Mouse (Mus musculus): ENCODE measurements around the gene Map3k4. TPM values are rescaled to one million over a fixed set of nuclear protein-coding genes. Genes with fewer than 3 reads are reported as not detected.
A peak's percentile ranks its signal among the peaks of the same experiment; 100 is the strongest.

Map3k4 gene
- polyA plus RNA-seq, 1 experiment from 2014 or later: 33.8 TPM

DNA sequence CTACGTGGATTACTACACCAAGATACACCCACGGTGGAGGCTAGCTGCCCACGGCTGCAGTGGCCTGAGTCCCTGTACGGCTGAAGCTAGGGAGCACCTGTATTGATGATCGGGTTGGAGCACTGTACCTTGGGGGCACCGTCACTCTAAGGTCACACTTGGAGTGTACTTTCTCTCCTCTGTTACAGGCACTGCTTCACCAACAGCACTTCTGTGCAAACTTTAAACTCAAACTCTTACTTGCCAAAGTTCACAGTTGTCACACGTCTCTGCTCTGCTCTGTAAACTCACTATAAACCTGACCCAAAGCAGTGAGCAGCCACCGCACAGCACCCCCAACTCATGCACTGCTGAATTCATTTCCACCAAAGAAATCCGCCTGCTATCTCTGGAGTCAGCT lies 9.1 kb downstream of the Map3k4 start:
- Histone ChIP-seq H3K9me3 (ENCODE audit: control insufficient read depth, low read length) (no peaks in the 10 kb centered on the region), H3K4me3 (ENCODE audit: low read length) (no peak overlapping the region), H3K4me2 (ENCODE audit: low read depth, low read length) (no peak overlapping the region), H3K9ac (ENCODE audit: low read length) (no peak overlapping the region), H3K4me1 (replicated peaks; ENCODE audit: control insufficient read depth, insufficient read depth, low read length) (peaks cover 2% of the 10 kb centered on the region), H3K36me3 (ENCODE audit: control insufficient read depth, insufficient read depth, low read length) (no peaks in the 10 kb centered on the region), H3K27ac (ENCODE audit: low read length) (no peak overlapping the region), H3K27me3 (ENCODE audit: control insufficient read depth, insufficient read depth, low read depth, low read length) (no peaks in the 10 kb centered on the region)
- no peak for ATAC-seq (ENCODE audit: low read depth)
- 83% methylated on average over 9 of the region's 9 CpGs for WGBS

DNA sequence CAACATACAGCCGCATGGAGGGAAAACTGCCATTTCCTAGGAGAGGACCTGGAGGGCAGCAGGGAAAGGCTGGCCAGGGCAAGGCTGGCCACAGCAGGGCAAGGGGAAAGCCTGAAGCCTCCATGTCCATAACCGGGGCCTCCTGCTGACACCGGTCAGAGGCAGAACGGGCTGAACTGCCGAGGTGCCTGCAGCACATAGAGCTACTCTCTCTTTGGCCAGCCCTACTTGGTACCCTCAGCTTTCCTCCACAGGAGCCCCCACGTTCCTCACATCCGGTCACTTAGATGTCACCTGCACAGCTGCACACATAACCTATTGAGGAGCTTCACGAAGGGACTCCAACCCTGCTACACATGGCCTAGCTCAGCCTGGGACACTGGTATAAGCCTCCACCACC lies 9.5 kb downstream of the Map3k4 start:
- Histone ChIP-seq H3K4me1 (replicated peaks; ENCODE audit: control insufficient read depth, insufficient read depth, low read length) (peaks cover 2% of the 10 kb centered on the region), H3K27ac (ENCODE audit: low read length) (no peak overlapping the region), H3K4me2 (ENCODE audit: low read depth, low read length) (no peak overlapping the region), H3K4me3 (ENCODE audit: low read length) (no peak overlapping the region), H3K36me3 (ENCODE audit: control insufficient read depth, insufficient read depth, low read length) (no peaks in the 10 kb centered on the region), H3K9me3 (ENCODE audit: control insufficient read depth, low read length) (no peaks in the 10 kb centered on the region), H3K27me3 (ENCODE audit: control insufficient read depth, insufficient read depth, low read depth, low read length) (no peaks in the 10 kb centered on the region), H3K9ac (ENCODE audit: low read length) (no peak overlapping the region)
- ATAC-seq (ENCODE audit: low read depth): no peak
- 83% methylated on average over 8 of the region's 8 CpGs for WGBS

- Histone ChIP-seq H3K4me3 (ENCODE audit: low read length) (no peak overlapping the region), H3K4me1 (replicated peaks; ENCODE audit: control insufficient read depth, insufficient read depth, low read length) (peaks cover 2% of the 10 kb centered on the region; the same call in 1 of the 2 replicates), H3K27me3 (ENCODE audit: control insufficient read depth, insufficient read depth, low read depth, low read length) (no peaks in the 10 kb centered on the region), H3K9me3 (ENCODE audit: control insufficient read depth, low read length) (no peaks in the 10 kb centered on the region), H3K36me3 (ENCODE audit: control insufficient read depth, insufficient read depth, low read length) (no peaks in the 10 kb centered on the region), H3K9ac (ENCODE audit: low read length) (no peak overlapping the region), H3K4me2 (ENCODE audit: low read depth, low read length) (no peak overlapping the region), H3K27ac (ENCODE audit: low read length) (no peak overlapping the region)
- 68% methylated on average over 20 of the region's 20 CpGs for WGBS
- ATAC-seq (ENCODE audit: low read depth): peak; percentile 41; the same call in 1 of the 2 replicates
Observed at GRCm38 (mm10) chr17:12307251-12308135, 11.1 kb downstream of the Map3k4 start.

DNA sequence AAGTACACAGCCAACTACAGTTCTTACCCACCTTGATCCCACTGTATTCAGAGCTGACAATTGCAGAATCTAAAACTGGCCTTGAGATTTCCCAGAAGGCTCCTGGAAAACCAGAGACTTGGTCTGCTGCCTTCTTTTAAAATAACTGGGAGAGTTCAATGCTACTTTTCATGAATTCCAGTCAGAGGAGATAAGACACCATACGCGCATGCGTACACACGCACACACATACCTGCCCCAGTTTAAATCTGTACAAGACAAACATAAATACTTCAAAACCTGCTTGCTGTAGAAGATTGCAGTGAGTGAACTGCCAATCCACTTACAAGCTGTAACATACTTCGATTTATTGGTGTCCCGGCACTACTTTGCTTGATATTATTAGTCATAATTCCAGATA lies 13.9 kb downstream of the Map3k4 start:
- Histone ChIP-seq H3K27ac (ENCODE audit: low read length) (no peak overlapping the region), H3K27me3 (ENCODE audit: control insufficient read depth, insufficient read depth, low read depth, low read length) (no peaks in the 10 kb centered on the region), H3K36me3 (ENCODE audit: control insufficient read depth, insufficient read depth, low read length) (no peaks in the 10 kb centered on the region), H3K4me3 (ENCODE audit: low read length) (no peak overlapping the region), H3K9me3 (ENCODE audit: control insufficient read depth, low read length) (no peaks in the 10 kb centered on the region), H3K4me1 (replicated peaks; ENCODE audit: control insufficient read depth, insufficient read depth, low read length) (peaks cover 17% of the 10 kb centered on the region), H3K9ac (ENCODE audit: low read length) (no peak overlapping the region), H3K4me2 (ENCODE audit: low read depth, low read length) (no peak overlapping the region)
- 76% methylated on average over 6 of the region's 6 CpGs for WGBS
- no peak for ATAC-seq (ENCODE audit: low read depth)

- peak; percentile 63 for ATAC-seq (ENCODE audit: low read depth)
- Histone ChIP-seq H3K4me2 (ENCODE audit: low read depth, low read length) (no peak overlapping the region), H3K9ac (ENCODE audit: low read length) (no peak overlapping the region), H3K36me3 (ENCODE audit: control insufficient read depth, insufficient read depth, low read length) (no peaks in the 10 kb centered on the region), H3K4me3 (ENCODE audit: low read length) (no peak overlapping the region), H3K9me3 (ENCODE audit: control insufficient read depth, low read length) (no peaks in the 10 kb centered on the region), H3K4me1 (replicated peaks; ENCODE audit: control insufficient read depth, insufficient read depth, low read length) (peaks cover 33% of the 10 kb centered on the region), H3K27me3 (ENCODE audit: control insufficient read depth, insufficient read depth, low read depth, low read length) (no peaks in the 10 kb centered on the region), H3K27ac (ENCODE audit: low read length) (no peak overlapping the region; the same call in 1 of the 2 replicates)
- WGBS: 39% methylated on average over 3 of the region's 3 CpGs
Observed at GRCm38 (mm10) chr17:12300896-12301706, 17.5 kb downstream of the Map3k4 start.

- WGBS: 53% methylated on average over 14 of the region's 14 CpGs
- Histone ChIP-seq H3K9ac (ENCODE audit: low read length) (0 out of 2 replicates have a peak overlapping the region, but pooled peaks have one; percentile 3), H3K9me3 (ENCODE audit: control insufficient read depth, low read length) (no peaks in the 10 kb centered on the region), H3K36me3 (ENCODE audit: control insufficient read depth, insufficient read depth, low read length) (no peaks in the 10 kb centered on the region), H3K27me3 (ENCODE audit: control insufficient read depth, insufficient read depth, low read depth, low read length) (no peaks in the 10 kb centered on the region), H3K27ac (ENCODE audit: low read length) (peak overlapping the region; percentile 61), H3K4me3 (ENCODE audit: low read length) (no peak overlapping the region), H3K4me2 (ENCODE audit: low read depth, low read length) (no peak overlapping the region), H3K4me1 (replicated peaks; ENCODE audit: control insufficient read depth, insufficient read depth, low read length) (peaks cover 33% of the 10 kb centered on the region)
- peak; percentile 65 for ATAC-seq (ENCODE audit: low read depth)
Observed at GRCm38 (mm10) chr17:12300127-12300675, 18.4 kb downstream of the Map3k4 start.

- no peak for ATAC-seq (ENCODE audit: low read depth)
- Histone ChIP-seq H3K36me3 (ENCODE audit: control insufficient read depth, insufficient read depth, low read length) (no peaks in the 10 kb centered on the region), H3K9ac (ENCODE audit: low read length) (0 out of 2 replicates have a peak overlapping the region, but pooled peaks have one; percentile 4), H3K9me3 (ENCODE audit: control insufficient read depth, low read length) (no peaks in the 10 kb centered on the region), H3K4me3 (ENCODE audit: low read length) (no peak overlapping the region), H3K4me1 (replicated peaks; ENCODE audit: control insufficient read depth, insufficient read depth, low read length) (peaks cover 31% of the 10 kb centered on the region), H3K27me3 (ENCODE audit: control insufficient read depth, insufficient read depth, low read depth, low read length) (no peaks in the 10 kb centered on the region), H3K27ac (ENCODE audit: low read length) (peak overlapping the region; percentile 61), H3K4me2 (ENCODE audit: low read depth, low read length) (no peak overlapping the region)
- WGBS: 78% methylated on average over 7 of the region's 7 CpGs
Observed at GRCm38 (mm10) chr17:12299371-12299770, 19.2 kb downstream of the Map3k4 start.

GRCm38 (mm10) chr17:12297978-12298377 lies 20.6 kb downstream of the Map3k4 start:
- Histone ChIP-seq H3K36me3 (ENCODE audit: control insufficient read depth, insufficient read depth, low read length) (no peaks in the 10 kb centered on the region), H3K27me3 (ENCODE audit: control insufficient read depth, insufficient read depth, low read depth, low read length) (no peaks in the 10 kb centered on the region), H3K9me3 (ENCODE audit: control insufficient read depth, low read length) (no peaks in the 10 kb centered on the region), H3K4me3 (ENCODE audit: low read length) (no peak overlapping the region), H3K27ac (ENCODE audit: low read length) (no peak overlapping the region), H3K4me2 (ENCODE audit: low read depth, low read length) (no peak overlapping the region), H3K4me1 (replicated peaks; ENCODE audit: control insufficient read depth, insufficient read depth, low read length) (peaks cover 31% of the 10 kb centered on the region), H3K9ac (ENCODE audit: low read length) (no peak overlapping the region)
- no peak for ATAC-seq (ENCODE audit: low read depth)
- 65% methylated on average over 4 of the region's 4 CpGs for WGBS

DNA sequence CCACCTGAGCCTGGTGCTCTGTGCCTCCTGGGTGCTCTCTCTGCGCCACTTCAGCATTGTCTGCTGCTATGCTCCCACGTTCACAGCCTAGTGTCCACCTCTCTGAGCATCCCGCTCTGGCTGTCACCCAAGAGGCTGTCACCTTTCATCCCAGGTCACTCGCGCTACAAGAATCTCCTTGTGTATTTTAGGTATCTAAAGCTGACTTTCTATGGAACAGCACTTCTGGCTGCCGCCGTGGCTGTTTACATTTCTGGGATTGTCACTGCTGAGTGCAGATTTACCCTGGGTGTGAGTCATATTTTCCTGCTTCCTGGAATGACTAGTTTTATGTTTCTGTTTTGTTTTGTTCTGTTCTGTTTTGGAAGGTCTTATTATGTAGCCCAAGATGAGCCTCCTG lies 21.3 kb downstream of the Map3k4 start:
- 0 out of 2 replicates have a peak, but pooled peaks have one; percentile 18 for ATAC-seq (ENCODE audit: low read depth)
- Histone ChIP-seq H3K9me3 (ENCODE audit: control insufficient read depth, low read length) (no peaks in the 10 kb centered on the region), H3K4me2 (ENCODE audit: low read depth, low read length) (no peak overlapping the region), H3K4me1 (replicated peaks; ENCODE audit: control insufficient read depth, insufficient read depth, low read length) (peaks cover 31% of the 10 kb centered on the region), H3K36me3 (ENCODE audit: control insufficient read depth, insufficient read depth, low read length) (no peaks in the 10 kb centered on the region), H3K27ac (ENCODE audit: low read length) (peak overlapping the region; percentile 28; the same call in 1 of the 2 replicates), H3K27me3 (ENCODE audit: control insufficient read depth, insufficient read depth, low read depth, low read length) (no peaks in the 10 kb centered on the region), H3K4me3 (ENCODE audit: low read length) (no peak overlapping the region), H3K9ac (ENCODE audit: low read length) (peak overlapping the region; percentile 29; the same call in 1 of the 2 replicates)
- 20% methylated on average over 7 of the region's 7 CpGs for WGBS

Data from lung, embryonic 16.5 days (tissue).